Mouse (Mus musculus) G1E (cell line): Measurements from ENCODE around the gene 1700029P11Rik. TPM values are rescaled to one million over a fixed set of nuclear protein-coding genes. Genes with fewer than 3 reads are reported as not detected.

Experiments used
- ATAC-seq: 2 replicates; pipeline ENCODE4 v1.8.0; 2016; ENCODE audit warnings: mild to moderate bottlenecking; ENCODE audit not compliant: insufficient number of reproducible peaks, poor library complexity, low FRiP score, severe bottlenecking; ENCODE audit errors: extremely low read depth
- DNase-seq: peaks from one replicate; pipeline ENCODE4 v3.0.0; 2012; ENCODE audit warnings: low spot score
- H3K27me3 ChIP-seq: 2 replicates; pipeline ENCODE4 v1.6.1; 2012; ENCODE audit warnings: mild to moderate bottlenecking, low read length, inconsistent platforms; ENCODE audit not compliant: insufficient read depth
- H3K36me3 ChIP-seq: replicated peaks from 2 replicates; pipeline ENCODE3; 2012; ENCODE audit warnings: mild to moderate bottlenecking, inconsistent platforms
- H3K4me1 ChIP-seq: 2 replicates; pipeline ENCODE4 v1.6.1; 2012; ENCODE audit warnings: low read depth, low read length, inconsistent platforms, mixed read lengths; ENCODE audit not compliant: insufficient read depth
- H3K4me3 ChIP-seq: 2 replicates; pipeline ENCODE4 v1.5.1; 2012; ENCODE audit warnings: low read depth, mild to moderate bottlenecking, inconsistent platforms, low read length, moderate library complexity, mixed read lengths
- H3K9me3 ChIP-seq: replicated peaks from 2 replicates; pipeline ENCODE4 v1.6.1; 2012; ENCODE audit warnings: inconsistent platforms
- CTCF ChIP-seq: IDR thresholded peaks from 2 replicates; pipeline ENCODE4 v1.5.1; 2012; ENCODE audit warnings: low read depth, low read length, inconsistent platforms, mixed read lengths
- GATA1 ChIP-seq: IDR thresholded peaks from 2 replicates; pipeline ENCODE4 v1.6.1; 2012; ENCODE audit warnings: borderline replicate concordance, low read length, inconsistent platforms, mixed read lengths
- GATA2 ChIP-seq: IDR thresholded peaks from 2 replicates; pipeline ENCODE4 v1.6.1; 2012; ENCODE audit warnings: low read depth, low read length, inconsistent platforms, borderline replicate concordance
- POLR2AphosphoS5 ChIP-seq: IDR thresholded peaks from 2 replicates; pipeline ENCODE4 v1.6.1; 2012; ENCODE audit warnings: low read depth, low read length, inconsistent platforms; ENCODE audit not compliant: insufficient replicate concordance
- TAL1 ChIP-seq: conservative IDR thresholded peaks from 2 replicates; pipeline ENCODE4 v1.6.1; 2012; ENCODE audit warnings: low read depth, low read length, inconsistent platforms, mixed read lengths
- polyA plus RNA-seq: library from polyadenylated mRNA; stranded (reverse); fragments of >175 nt; gene quantifications from 2 replicates; pipeline ENCODE4 v1.2.3, GENCODE M21; 2012
- total RNA-seq, 2 experiments: library from RNA; stranded (forward) in 1 of 2; stranded (reverse) in 1 of 2; fragments of 200-1000 nt in 1 of 2; fragments of >200 nt in 1 of 2; fragmentation: Nextera tagmentation in 1 of 2; gene quantifications; 2 replicates each; pipeline ENCODE4 v1.2.3; 2014 to 2017

The 1700029P11Rik gene
- total and polyA plus RNA-seq, 3 experiments: not detected

GRCm38 (mm10) chr15:82004257-82004656 is 23.9 kb downstream of the 1700029P11Rik start:
- H3K36me3 ChIP-seq: peaks cover 92% of the 10 kb centered on the region
- no peaks in the 10 kb centered on the region for H3K27me3 ChIP-seq
- ATAC-seq (no peak), DNase-seq (no peak)
- no peak overlapping the region for H3K4me3 ChIP-seq
- H3K4me1 ChIP-seq: peaks cover 3% of the 10 kb centered on the region; the same call in 1 of the 2 replicates
- TF ChIP-seq TAL1 (no peak), GATA2 (no peak), POLR2AphosphoS5 (no peak), GATA1 (no peak), CTCF (no peak)
- no peaks in the 10 kb centered on the region for H3K9me3 ChIP-seq

- ATAC-seq (no peak), DNase-seq (no peak)
- Histone ChIP-seq H3K4me3 (no peak overlapping the region), H3K9me3 (no peaks in the 10 kb centered on the region), H3K36me3 (peaks cover 53% of the 10 kb centered on the region), H3K27me3 (no peaks in the 10 kb centered on the region), H3K4me1 (peaks cover 27% of the 10 kb centered on the region)
- TF ChIP-seq GATA2 (no peak), CTCF (no peak), TAL1 (no peak), POLR2AphosphoS5 (no peak), GATA1 (no peak)
Observed at GRCm38 (mm10) chr15:82011947-82012346, 31.6 kb downstream of the 1700029P11Rik start.

- Histone ChIP-seq H3K36me3 (peaks cover 41% of the 10 kb centered on the region), H3K4me1 (peaks cover 39% of the 10 kb centered on the region), H3K27me3 (no peaks in the 10 kb centered on the region), H3K4me3 (peak overlapping the region; percentile 96), H3K9me3 (no peaks in the 10 kb centered on the region)
- TF ChIP-seq TAL1: no peak
- TF ChIP-seq GATA2: no peak
- no peak for TF ChIP-seq POLR2AphosphoS5
- TF ChIP-seq CTCF: no peak
- TF ChIP-seq GATA1: no peak
- no peak for DNase-seq
- no peak for ATAC-seq
Observed at GRCm38 (mm10) chr15:82014745-82015391, 34.5 kb downstream of the 1700029P11Rik start.

GRCm38 (mm10) chr15:82015392-82016100 is 35.2 kb downstream of the 1700029P11Rik start:
- Histone ChIP-seq H3K36me3 (peaks cover 46% of the 10 kb centered on the region), H3K9me3 (no peaks in the 10 kb centered on the region), H3K4me3 (peak overlapping the region; percentile 96), H3K4me1 (peaks cover 39% of the 10 kb centered on the region), H3K27me3 (no peaks in the 10 kb centered on the region)
- no peak for TF ChIP-seq GATA1
- ATAC-seq (no peak), DNase-seq (peak; percentile 58)

- peak; percentile 98 for ATAC-seq
- peak; percentile 90 for DNase-seq
- H3K4me1 ChIP-seq: peaks cover 39% of the 10 kb centered on the region
- H3K36me3 ChIP-seq: peaks cover 43% of the 10 kb centered on the region
- TF ChIP-seq TAL1: no peak
- no peak for TF ChIP-seq POLR2AphosphoS5
- TF ChIP-seq GATA2: peak; percentile 16; the same call in 1 of the 2 replicates
- H3K4me3 ChIP-seq: peak overlapping the region; percentile 96
- H3K9me3 ChIP-seq: no peaks in the 10 kb centered on the region
- H3K27me3 ChIP-seq: no peaks in the 10 kb centered on the region
Observed at GRCm38 (mm10) chr15:82016101-82016808, 35.9 kb downstream of the 1700029P11Rik start.

- Histone ChIP-seq H3K4me1 (peaks cover 41% of the 10 kb centered on the region), H3K9me3 (no peaks in the 10 kb centered on the region), H3K36me3 (peaks cover 46% of the 10 kb centered on the region), H3K4me3 (peak overlapping the region; percentile 96), H3K27me3 (no peaks in the 10 kb centered on the region)
- ATAC-seq (no peak), DNase-seq (no peak)
- TF ChIP-seq GATA2 (no peak), GATA1 (no peak), POLR2AphosphoS5 (no peak), TAL1 (no peak), CTCF (no peak)
Observed at GRCm38 (mm10) chr15:82016830-82017229, 36.5 kb downstream of the 1700029P11Rik start.
